Mouse (Mus musculus) kidney, postnatal 0 days (tissue): ENCODE measurements at regions not wholly inside any gene's neighbourhood (a gene's known extent, or its start where the extent isn't known, plus 50 kb on each side); places are given as distances from the start of the nearest gene placed in this dataset.

ENCODE experiments used
- ATAC-seq: fragments of 200-750 bp; cut with Nextera tagmentation; replicated peaks from 2 replicates; pipeline ENCODE4 v1.8.0; 2017; ENCODE audit warnings: low read depth, moderate number of reproducible peaks, moderate TSS enrichment, moderate library complexity; ENCODE audit not compliant: low FRiP score
- DNase-seq: peaks from one replicate; pipeline ENCODE4 v3.0.0-alpha.2; 2016; ENCODE audit warnings: low spot score
- H3K27ac ChIP-seq: fragments of 300-500 bp; sonication (generic); 2 replicates; pipeline ENCODE4 v1.5.1; 2014; ENCODE audit warnings: mild to moderate bottlenecking
- H3K27me3 ChIP-seq: fragments of 300-500 bp; sonication (generic); 2 replicates; pipeline ENCODE4 v1.6.1; 2014; ENCODE audit warnings: low read length, mixed read lengths; ENCODE audit not compliant: insufficient read depth
- H3K36me3 ChIP-seq: fragments of 300-500 bp; sonication (generic); 2 replicates; pipeline ENCODE4 v1.6.1; 2014; ENCODE audit warnings: low read length, mixed read lengths; ENCODE audit not compliant: insufficient read depth
- H3K4me1 ChIP-seq: fragments of 300-500 bp; sonication (generic); replicated peaks from 2 replicates; pipeline ENCODE4 v1.6.1; 2014; ENCODE audit warnings: antibody characterized with exemption, low read length, mixed read lengths; ENCODE audit not compliant: insufficient read depth
- H3K4me2 ChIP-seq: fragments of 300-500 bp; sonication (generic); 2 replicates; pipeline ENCODE4 v1.6.1; 2014; ENCODE audit warnings: mild to moderate bottlenecking, low read length, moderate library complexity, mixed read lengths
- H3K4me3 ChIP-seq: fragments of 300-500 bp; sonication (generic); replicated peaks from 2 replicates; pipeline ENCODE4 v1.5.1; 2014; ENCODE audit warnings: low read depth, low read length
- H3K9ac ChIP-seq: fragments of 300-500 bp; sonication (generic); 2 replicates; pipeline ENCODE4 v1.6.1; 2014; ENCODE audit warnings: low read depth, low read length
- H3K9me3 ChIP-seq: fragments of 300-500 bp; sonication (generic); replicated peaks from 2 replicates; pipeline ENCODE4 v1.6.1; 2016; ENCODE audit warnings: low read length, inconsistent platforms, mixed read lengths
- CTCF ChIP-seq: IDR thresholded peaks from 2 replicates; pipeline ENCODE4 v1.5.1; 2016; ENCODE audit warnings: antibody characterized with exemption, low read depth, mild to moderate bottlenecking, moderate library complexity
- WGBS: fragments of 180-500 bp; shearing (Covaris S2); extraction: QIAGEN DNeasy Blood & Tissue Kit; methylation state at CpG from one replicate; pipeline ENCODE4 v1.1.7; 2014; 5-methylcytosine and 5-hydroxymethylcytosine counted together

- 69% methylated on average over 9 of the region's 9 CpGs for WGBS
- H3K27ac ChIP-seq = no peak overlapping the region
These were observed 77.6 kb downstream of the Zfp36l2 start for GRCm38 (mm10) chr17:84110000-84110695.

GRCm38 (mm10) chr17:84107946-84108686, 79.6 kb downstream of the Zfp36l2 start:
- no peaks in the 10 kb centered on the region for H3K9me3 ChIP-seq
- H3K36me3 ChIP-seq = no peaks in the 10 kb centered on the region
- DNase-seq (no peak), ATAC-seq (no peak)
- H3K4me2 ChIP-seq = no peak overlapping the region
- peaks cover 9% of the 10 kb centered on the region; the same call in 1 of the 2 replicates for H3K4me1 ChIP-seq
- H3K27ac ChIP-seq = no peak overlapping the region
- H3K9ac ChIP-seq = no peak overlapping the region
- 84% methylated on average over 8 of the region's 8 CpGs for WGBS
- no peak for TF ChIP-seq CTCF
- no peak overlapping the region for H3K4me3 ChIP-seq
- H3K27me3 ChIP-seq = no peaks in the 10 kb centered on the region

More at GRCm38 (mm10) chr17:84110000-84110695, 77.6 kb downstream of the Zfp36l2 start:
- H3K36me3 ChIP-seq = no peaks in the 10 kb centered on the region
- no peaks in the 10 kb centered on the region for H3K27me3 ChIP-seq
- no peak for ATAC-seq
- DNase-seq = no peak
- peaks cover 9% of the 10 kb centered on the region; the same call in 1 of the 2 replicates for H3K4me1 ChIP-seq
- no peak for TF ChIP-seq CTCF
- no peak overlapping the region for H3K4me2 ChIP-seq
- no peak overlapping the region for H3K9ac ChIP-seq
- no peak overlapping the region for H3K4me3 ChIP-seq
- no peaks in the 10 kb centered on the region for H3K9me3 ChIP-seq

- no peak overlapping the region for H3K4me2 ChIP-seq
- H3K36me3 ChIP-seq = no peaks in the 10 kb centered on the region
- ATAC-seq = no peak
- no peaks in the 10 kb centered on the region for H3K9me3 ChIP-seq
- no peak overlapping the region for H3K9ac ChIP-seq
- no peak for TF ChIP-seq CTCF
- no peak overlapping the region for H3K27ac ChIP-seq
- H3K4me3 ChIP-seq = no peak overlapping the region
- 78% methylated on average over 3 of the region's 3 CpGs for WGBS
- H3K27me3 ChIP-seq = no peaks in the 10 kb centered on the region
- no peak for DNase-seq
- H3K4me1 ChIP-seq = peaks cover 6% of the 10 kb centered on the region; the same call in 1 of the 2 replicates
These were observed 80.2 kb downstream of the Zfp36l2 start for GRCm38 (mm10) chr17:84107497-84107896.

GRCm38 (mm10) chr17:84104242-84104641, 83.5 kb downstream of the Zfp36l2 start:
- Histone ChIP-seq H3K27ac (no peak overlapping the region), H3K36me3 (no peaks in the 10 kb centered on the region), H3K4me1 (peaks cover 9% of the 10 kb centered on the region; the same call in 1 of the 2 replicates), H3K9ac (no peak overlapping the region), H3K9me3 (no peaks in the 10 kb centered on the region), H3K4me2 (no peak overlapping the region), H3K27me3 (no peaks in the 10 kb centered on the region), H3K4me3 (no peak overlapping the region)
- 66% methylated on average over 7 of the region's 7 CpGs for WGBS
- ATAC-seq (no peak), DNase-seq (peak; percentile 46)
- no peak for TF ChIP-seq CTCF

DNA sequence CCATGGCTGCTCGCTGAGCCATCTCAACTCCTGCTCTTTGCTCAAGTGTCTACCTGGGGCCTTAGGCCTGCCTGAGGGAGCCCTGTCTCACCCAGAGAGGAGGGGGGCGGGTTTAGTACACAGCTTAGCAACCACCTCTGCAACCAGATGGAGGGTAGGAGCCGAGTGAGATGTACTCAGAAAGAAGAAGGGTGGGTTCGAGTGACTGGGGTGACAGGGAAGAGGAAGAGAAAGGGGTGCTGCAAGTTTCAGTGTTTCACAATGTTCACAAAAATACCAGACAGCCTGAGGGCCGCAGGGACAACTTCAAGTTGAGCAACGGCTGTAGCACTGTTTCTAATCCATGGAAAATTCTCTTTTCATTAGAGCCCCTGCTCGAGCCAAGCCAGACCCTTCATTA, 84.4 kb downstream of the Zfp36l2 start:
- WGBS = 79% methylated on average over 7 of the region's 7 CpGs
- ATAC-seq (no peak), DNase-seq (no peak)
- Histone ChIP-seq H3K9ac (no peak overlapping the region), H3K9me3 (no peaks in the 10 kb centered on the region), H3K36me3 (no peaks in the 10 kb centered on the region), H3K4me1 (peaks cover 9% of the 10 kb centered on the region; the same call in 1 of the 2 replicates), H3K27me3 (no peaks in the 10 kb centered on the region), H3K27ac (no peak overlapping the region), H3K4me3 (no peak overlapping the region), H3K4me2 (no peak overlapping the region)
- TF ChIP-seq CTCF = no peak

DNA sequence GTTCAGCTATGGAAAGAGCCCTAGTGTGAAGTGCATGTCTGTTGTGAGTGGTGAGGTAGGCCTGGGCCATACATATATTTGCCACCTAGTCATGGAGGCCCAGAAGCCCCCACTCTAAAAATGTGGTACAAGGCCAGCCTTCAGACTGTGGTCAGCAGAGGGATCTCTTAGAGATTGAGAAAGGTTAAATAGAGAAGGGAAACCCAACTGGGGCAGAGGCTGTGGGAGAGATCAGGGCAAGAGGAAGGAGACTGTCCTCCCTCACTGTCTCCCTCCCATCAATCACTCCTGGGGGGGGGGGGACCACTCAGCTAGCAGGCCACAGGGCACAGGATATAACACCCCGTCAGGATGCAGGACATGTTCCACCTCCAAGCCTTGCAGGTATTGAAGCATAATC, 86.1 kb downstream of the Zfp36l2 start:
- H3K36me3 ChIP-seq = no peaks in the 10 kb centered on the region
- no peak overlapping the region for H3K4me2 ChIP-seq
- ATAC-seq (no peak), DNase-seq (no peak)
- H3K27ac ChIP-seq = no peak overlapping the region
- no peak overlapping the region for H3K9ac ChIP-seq
- H3K27me3 ChIP-seq = no peaks in the 10 kb centered on the region
- WGBS = 50% methylated on average over 1 of the region's 1 CpGs
- no peak overlapping the region for H3K4me3 ChIP-seq
- no peak for TF ChIP-seq CTCF
- H3K9me3 ChIP-seq = no peaks in the 10 kb centered on the region
- H3K4me1 ChIP-seq = peaks cover 13% of the 10 kb centered on the region; the same call in 1 of the 2 replicates
